Mouse (Mus musculus) limb, embryonic 12.5 days (tissue): Measurements from ENCODE around the gene Arl5c. TPM values are rescaled to one million over a fixed set of nuclear protein-coding genes. Genes with fewer than 3 reads are reported as not detected.

Experiments used
- ATAC-seq: fragments of 200-750 bp; cut with Nextera tagmentation; 2 replicates; pipeline ENCODE4 v1.8.0; 2017; ENCODE audit warnings: low read depth, moderate TSS enrichment; ENCODE audit not compliant: insufficient number of reproducible peaks, insufficient read depth, low FRiP score, low TSS enrichment
- H3K27ac ChIP-seq: fragments of 300-500 bp; sonication (generic); 2 replicates; pipeline ENCODE4 v1.5.1; 2016; ENCODE audit warnings: mild to moderate bottlenecking, moderate library complexity
- H3K27me3 ChIP-seq: fragments of 300-500 bp; sonication (generic); 2 replicates; pipeline ENCODE4 v1.6.1; 2016; ENCODE audit warnings: mild to moderate bottlenecking, moderate library complexity
- H3K36me3 ChIP-seq: fragments of 300-500 bp; sonication (generic); 2 replicates; pipeline ENCODE4 v1.6.1; 2016; ENCODE audit warnings: mild to moderate bottlenecking, moderate library complexity
- H3K4me1 ChIP-seq: fragments of 300-500 bp; sonication (generic); replicated peaks from 2 replicates; pipeline ENCODE4 v1.6.1; 2016
- H3K4me2 ChIP-seq: fragments of 300-500 bp; sonication (generic); 2 replicates; pipeline ENCODE4 v1.6.1; 2016; ENCODE audit warnings: mild to moderate bottlenecking, moderate library complexity
- H3K4me3 ChIP-seq: fragments of 300-500 bp; sonication (generic); replicated peaks from 2 replicates; pipeline ENCODE4 v1.5.1; 2016; ENCODE audit warnings: mild to moderate bottlenecking
- H3K9ac ChIP-seq: fragments of 300-500 bp; sonication (generic); replicated peaks from 2 replicates; pipeline ENCODE4 v1.6.1; 2016; ENCODE audit warnings: mild to moderate bottlenecking, moderate library complexity
- H3K9me3 ChIP-seq: fragments of 300-500 bp; sonication (generic); 2 replicates; pipeline ENCODE4 v1.6.1; 2016; ENCODE audit warnings: mild to moderate bottlenecking, moderate library complexity
- WGBS: fragments of 180-500 bp; shearing (Covaris S2); methylation state at CpG from one replicate; pipeline ENCODE4 v1.1.7; 2016; 5-methylcytosine and 5-hydroxymethylcytosine counted together
- polyA plus RNA-seq: library from polyadenylated mRNA; unstranded; fragments of >200 nt; fragmentation: Nextera tagmentation; extraction: Ambion mirVana; gene quantifications from 2 replicates; pipeline ENCODE4 v1.2.1, GENCODE M21; 2016

Gene Arl5c
- polyA plus RNA-seq, 1 experiment from 2014 or later, result 5.9 TPM

- ATAC-seq, result no peak
- Histone ChIP-seq H3K9ac (peak overlapping the region; percentile 99), H3K27ac (no peak overlapping the region), H3K4me1 (peaks cover 16% of the 10 kb centered on the region), H3K27me3 (no peaks in the 10 kb centered on the region), H3K9me3 (no peaks in the 10 kb centered on the region), H3K4me3 (peak overlapping the region; percentile 99), H3K4me2 (peak overlapping the region; percentile 82), H3K36me3 (peaks cover 34% of the 10 kb centered on the region)
- WGBS, result 18% methylated on average over 7 of the region's 7 CpGs
These were observed 31.8 kb upstream of the Arl5c start for GRCm38 (mm10) chr11:98027785-98028184.

- Histone ChIP-seq H3K4me3 (peak overlapping the region; percentile 99), H3K4me2 (peak overlapping the region; percentile 82), H3K9ac (peak overlapping the region; percentile 99), H3K36me3 (peaks cover 34% of the 10 kb centered on the region), H3K4me1 (peaks cover 16% of the 10 kb centered on the region), H3K27ac (peak overlapping the region; percentile 91), H3K27me3 (no peaks in the 10 kb centered on the region), H3K9me3 (no peaks in the 10 kb centered on the region)
- WGBS, result 0% methylated on average over 18 of the region's 18 CpGs
- no peak for ATAC-seq
These were observed 31.3 kb upstream of the Arl5c start for GRCm38 (mm10) chr11:98027297-98027688.

- Histone ChIP-seq H3K27me3 (no peaks in the 10 kb centered on the region), H3K36me3 (peaks cover 34% of the 10 kb centered on the region), H3K27ac (peak within 1 kb of the TSS; percentile 91), H3K9me3 (no peaks in the 10 kb centered on the region), H3K4me2 (peak within 1 kb of the TSS; percentile 82), H3K4me1 (peaks cover 18% of the 10 kb centered on the region), H3K9ac (peak within 1 kb of the TSS; percentile 99), H3K4me3 (peak within 1 kb of the TSS; percentile 99)
- under 1% methylated on average over 69 of the region's 69 CpGs for WGBS
- peak; percentile 63; the same call in 1 of the 2 replicates for ATAC-seq
These were observed 30.8 kb upstream of the Arl5c start, which contains the start of gene Rpl19 for GRCm38 (mm10) chr11:98026570-98027296. Gene Rpl19 (plus strand): TSS chr11:98026710.

GRCm38 (mm10) chr11:98026248-98026569 is 30.2 kb upstream of the Arl5c start:
- Histone ChIP-seq H3K36me3 (peaks cover 32% of the 10 kb centered on the region), H3K27ac (peak overlapping the region; percentile 91), H3K9ac (peak overlapping the region; percentile 99), H3K4me1 (peaks cover 23% of the 10 kb centered on the region), H3K9me3 (no peaks in the 10 kb centered on the region), H3K4me2 (peak overlapping the region; percentile 82), H3K27me3 (no peaks in the 10 kb centered on the region), H3K4me3 (peak overlapping the region; percentile 99)
- WGBS, result 6% methylated on average over 15 of the region's 15 CpGs
- no peak for ATAC-seq

GRCm38 (mm10) chr11:98024516-98024915 is 28.5 kb upstream of the Arl5c start:
- no peak for ATAC-seq
- Histone ChIP-seq H3K4me3 (no peak overlapping the region), H3K27ac (no peak overlapping the region), H3K4me1 (peaks cover 40% of the 10 kb centered on the region), H3K36me3 (peaks cover 15% of the 10 kb centered on the region), H3K9me3 (no peaks in the 10 kb centered on the region), H3K27me3 (no peaks in the 10 kb centered on the region), H3K4me2 (no peak overlapping the region), H3K9ac (no peak overlapping the region)
- 90% methylated on average over 3 of the region's 3 CpGs for WGBS

GRCm38 (mm10) chr11:98022555-98023371 is 26.8 kb upstream of the Arl5c start, which contains the start of gene Cacnb1:
Gene Cacnb1 (minus strand): TSS chr11:98023034.
- H3K4me2 ChIP-seq, result peak within 1 kb of the TSS; percentile 81
- WGBS, result under 1% methylated on average over 52 of the region's 52 CpGs
- ATAC-seq, result peak; percentile 40
- peak within 1 kb of the TSS; percentile 88 for H3K4me3 ChIP-seq
- H3K27me3 ChIP-seq, result 0 out of 2 replicates have a peak, but pooled peaks cover 4% of the 10 kb centered on the region
- peak within 1 kb of the TSS; percentile 92 for H3K27ac ChIP-seq
- H3K4me1 ChIP-seq, result peaks cover 37% of the 10 kb centered on the region
- no peaks in the 10 kb centered on the region for H3K9me3 ChIP-seq
- H3K36me3 ChIP-seq, result peaks cover 14% of the 10 kb centered on the region
- H3K9ac ChIP-seq, result peak within 1 kb of the TSS; percentile 86

- Histone ChIP-seq H3K4me1 (peaks cover 34% of the 10 kb centered on the region), H3K27me3 (0 out of 2 replicates have a peak, but pooled peaks cover 4% of the 10 kb centered on the region), H3K9ac (peak overlapping the region; percentile 86), H3K4me3 (peak overlapping the region; percentile 88), H3K36me3 (peaks cover 20% of the 10 kb centered on the region), H3K9me3 (no peaks in the 10 kb centered on the region), H3K4me2 (peak overlapping the region; percentile 81), H3K27ac (peak overlapping the region; percentile 92)
- ATAC-seq, result peak; percentile 18
- 0% methylated on average over 23 of the region's 23 CpGs for WGBS
These were observed 26.2 kb upstream of the Arl5c start for GRCm38 (mm10) chr11:98022253-98022554.

- H3K4me2 ChIP-seq, result peak overlapping the region; percentile 81
- peaks cover 34% of the 10 kb centered on the region for H3K4me1 ChIP-seq
- WGBS, result 4% methylated on average over 34 of the region's 34 CpGs
- H3K4me3 ChIP-seq, result peak overlapping the region; percentile 88
- H3K9ac ChIP-seq, result peak overlapping the region; percentile 86
- H3K27ac ChIP-seq, result peak overlapping the region; percentile 92
- peak; percentile 20; the same call in 1 of the 2 replicates for ATAC-seq
- H3K9me3 ChIP-seq, result no peaks in the 10 kb centered on the region
- 0 out of 2 replicates have a peak, but pooled peaks cover 4% of the 10 kb centered on the region for H3K27me3 ChIP-seq
- H3K36me3 ChIP-seq, result peaks cover 25% of the 10 kb centered on the region
These were observed 25.7 kb upstream of the Arl5c start for GRCm38 (mm10) chr11:98021565-98022252.

- H3K9ac ChIP-seq, result peak overlapping the region; percentile 86; the same call in 1 of the 2 replicates
These were observed 25.1 kb upstream of the Arl5c start for GRCm38 (mm10) chr11:98021118-98021517.

GRCm38 (mm10) chr11:98020710-98021109 is 24.7 kb upstream of the Arl5c start:
- no peak for ATAC-seq
- Histone ChIP-seq H3K9ac (no peak overlapping the region), H3K9me3 (no peaks in the 10 kb centered on the region), H3K4me2 (peak overlapping the region; percentile 81), H3K27ac (no peak overlapping the region), H3K4me1 (peaks cover 29% of the 10 kb centered on the region), H3K4me3 (peak overlapping the region; percentile 88), H3K27me3 (0 out of 2 replicates have a peak, but pooled peaks cover 4% of the 10 kb centered on the region), H3K36me3 (peaks cover 35% of the 10 kb centered on the region)
- WGBS, result 63% methylated on average over 1 of the region's 1 CpGs

More at GRCm38 (mm10) chr11:98021118-98021517, 25.1 kb upstream of the Arl5c start:
- Histone ChIP-seq H3K4me2 (peak overlapping the region; percentile 81), H3K4me3 (peak overlapping the region; percentile 88), H3K27ac (peak overlapping the region; percentile 92), H3K27me3 (0 out of 2 replicates have a peak, but pooled peaks cover 4% of the 10 kb centered on the region), H3K36me3 (peaks cover 30% of the 10 kb centered on the region), H3K9me3 (no peaks in the 10 kb centered on the region), H3K4me1 (peaks cover 33% of the 10 kb centered on the region)
- ATAC-seq, result 0 out of 2 replicates have a peak, but pooled peaks have one; percentile 3
- 46% methylated on average over 2 of the region's 2 CpGs for whole genome bisulfite sequencing
